Mouse (Mus musculus) midbrain, embryonic 10.5 days (tissue): ENCODE results near the gene Zw10. TPM values are rescaled to one million over a fixed set of nuclear protein-coding genes. Genes with fewer than 3 reads are reported as not detected.
A peak's percentile ranks its signal among the peaks of the same experiment; 100 is the strongest.

Experiments used
- DNase-seq: peaks from one replicate; pipeline ENCODE4 v3.0.0-alpha.2; 2017; ENCODE audit warnings: low spot score
- H3K27ac ChIP-seq: fragments of 300-500 bp; sonication (generic); replicated peaks from 2 replicates; pipeline ENCODE4 v1.5.1; 2016; ENCODE audit warnings: mild to moderate bottlenecking
- H3K27me3 ChIP-seq: fragments of 300-500 bp; sonication (generic); 2 replicates; pipeline ENCODE4 v1.6.1; 2016; ENCODE audit warnings: low read depth, mild to moderate bottlenecking; ENCODE audit not compliant: poor library complexity, severe bottlenecking
- H3K36me3 ChIP-seq: fragments of 300-500 bp; sonication (generic); 2 replicates; pipeline ENCODE4 v1.6.1; 2016; ENCODE audit warnings: mild to moderate bottlenecking, moderate library complexity
- H3K4me1 ChIP-seq: fragments of 300-500 bp; sonication (generic); 2 replicates; pipeline ENCODE4 v1.6.1; 2016
- H3K4me3 ChIP-seq: fragments of 300-500 bp; sonication (generic); 2 replicates; pipeline ENCODE4 v1.5.1; 2016; ENCODE audit warnings: mild to moderate bottlenecking, moderate library complexity
- H3K9me3 ChIP-seq: fragments of 300-500 bp; sonication (generic); replicated peaks from 2 replicates; pipeline ENCODE4 v1.6.1; 2016; ENCODE audit warnings: mild to moderate bottlenecking
- WGBS: fragments of 180-500 bp; shearing (Covaris S2); methylation state at CpG from one replicate; pipeline ENCODE4 v1.1.7; 2016; 5-methylcytosine and 5-hydroxymethylcytosine counted together
- polyA plus RNA-seq: library from polyadenylated mRNA; unstranded; fragments of >200 nt; fragmentation: Nextera tagmentation; extraction: Ambion mirVana; gene quantifications from 2 replicates; pipeline ENCODE4 v1.2.1, GENCODE M21; 2016

Zw10 gene
- polyA plus RNA-seq, 1 experiment from 2014 or later: 57.3 TPM

DNA sequence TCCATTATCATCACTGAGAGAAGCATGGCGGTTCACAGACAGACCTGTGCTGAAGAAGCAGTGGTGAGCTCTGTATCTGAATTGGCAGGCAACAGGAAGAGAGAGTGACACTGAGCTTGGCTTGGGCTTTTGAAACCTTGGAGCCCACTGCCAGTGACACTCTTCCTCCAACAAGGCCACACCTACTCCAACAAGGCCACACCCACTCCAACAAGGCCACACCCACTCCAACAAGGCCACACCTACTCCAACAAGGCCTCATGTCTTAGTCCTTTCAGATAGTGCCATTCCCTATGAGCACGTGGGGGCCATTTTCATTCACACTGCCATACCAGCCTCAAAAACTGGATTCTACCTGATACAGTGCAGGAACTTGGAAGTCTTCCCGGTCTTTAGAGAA lies 43.5 kb downstream of the Zw10 start:
- WGBS: 97% methylated on average over 3 of the region's 3 CpGs
- no peaks in the 10 kb centered on the region for H3K36me3 ChIP-seq
- no peak overlapping the region for H3K4me3 ChIP-seq
- H3K9me3 ChIP-seq: no peaks in the 10 kb centered on the region
- no peaks in the 10 kb centered on the region for H3K27me3 ChIP-seq
- peaks cover 12% of the 10 kb centered on the region for H3K4me1 ChIP-seq
- DNase-seq: no peak
- H3K27ac ChIP-seq: no peak overlapping the region

- no peaks in the 10 kb centered on the region for H3K9me3 ChIP-seq
- 14% methylated on average over 1 of the region's 1 CpGs for WGBS
- H3K4me1 ChIP-seq: peaks cover 12% of the 10 kb centered on the region
- no peaks in the 10 kb centered on the region for H3K27me3 ChIP-seq
- H3K27ac ChIP-seq: peak overlapping the region; percentile 65
- DNase-seq: peak; percentile 34
- no peaks in the 10 kb centered on the region for H3K36me3 ChIP-seq
- H3K4me3 ChIP-seq: no peak overlapping the region
These were observed 46.9 kb downstream of the Zw10 start for GRCm38 (mm10) chr9:49102328-49102727.

- Histone ChIP-seq H3K4me3 (no peak overlapping the region), H3K36me3 (no peaks in the 10 kb centered on the region), H3K9me3 (no peaks in the 10 kb centered on the region), H3K27ac (0 out of 2 replicates have a peak overlapping the region, but pooled peaks have one; percentile 6), H3K27me3 (no peaks in the 10 kb centered on the region), H3K4me1 (peaks cover 21% of the 10 kb centered on the region)
- DNase-seq: peak; percentile 19
- WGBS: 39% methylated on average over 7 of the region's 7 CpGs
These were observed 53.7 kb downstream of the Zw10 start for GRCm38 (mm10) chr9:49109101-49109500.

DNA sequence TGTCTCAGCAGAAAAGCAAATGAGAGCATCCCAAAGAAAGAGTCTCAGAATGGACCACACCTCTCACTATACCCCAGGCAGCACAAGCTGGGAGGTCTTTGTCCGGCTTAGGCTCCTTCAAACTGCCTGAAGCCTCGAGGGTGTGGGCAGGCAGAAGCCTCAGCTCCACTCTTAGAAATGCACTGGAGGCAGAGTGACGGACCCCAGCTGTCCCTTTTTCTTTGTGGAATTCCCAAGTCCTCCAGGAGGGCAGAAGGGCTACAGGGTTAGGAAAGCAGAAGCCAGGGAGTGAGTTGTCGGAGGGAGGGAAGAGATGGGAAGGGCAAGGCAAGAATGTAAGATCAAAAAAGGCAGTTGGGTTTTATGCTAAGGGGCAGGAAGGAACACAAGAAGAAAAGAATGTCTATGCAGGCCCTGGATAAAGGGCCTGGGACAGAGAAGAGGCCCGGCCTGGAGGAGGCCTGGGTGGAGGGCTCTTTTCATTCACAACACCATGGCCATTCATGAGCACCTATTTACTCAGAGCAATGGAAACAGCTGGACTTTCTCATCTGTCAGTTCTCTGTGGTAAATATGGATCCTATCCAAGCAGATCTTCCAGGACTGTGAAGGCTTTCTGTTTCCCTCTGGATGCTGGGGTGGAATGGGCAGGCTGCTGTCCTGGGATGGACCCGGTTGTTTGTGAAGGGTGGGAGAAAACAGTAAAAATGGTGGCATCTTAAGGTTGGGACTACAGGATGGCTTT lies 55.2 kb downstream of the Zw10 start:
- Histone ChIP-seq H3K9me3 (no peaks in the 10 kb centered on the region), H3K4me3 (no peak overlapping the region), H3K4me1 (peaks cover 21% of the 10 kb centered on the region), H3K27me3 (no peaks in the 10 kb centered on the region), H3K36me3 (no peaks in the 10 kb centered on the region), H3K27ac (peak overlapping the region; percentile 50)
- DNase-seq: peak; percentile 18
- WGBS: 37% methylated on average over 6 of the region's 6 CpGs

DNA sequence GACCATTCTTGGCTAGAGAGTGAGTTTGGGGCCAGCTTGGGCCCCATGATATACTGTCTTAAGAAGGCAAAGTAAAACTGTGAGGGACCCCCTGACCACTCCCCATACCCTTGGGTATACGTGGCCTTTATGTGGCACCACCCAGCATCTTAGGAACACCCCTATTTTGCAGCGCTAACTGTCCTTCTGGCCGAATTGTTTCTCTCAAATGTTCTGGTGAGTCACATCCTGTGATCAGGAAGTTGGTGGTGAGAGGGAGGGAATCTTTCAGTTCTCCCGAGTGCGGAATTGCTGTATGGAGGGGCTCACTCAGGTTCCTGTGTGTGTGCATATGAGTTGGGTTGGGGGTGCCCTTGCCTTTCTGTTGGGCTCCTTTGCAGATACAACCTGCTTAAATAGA lies 55.9 kb downstream of the Zw10 start:
- DNase-seq: no peak
- 89% methylated on average over 5 of the region's 5 CpGs for WGBS
- Histone ChIP-seq H3K36me3 (no peaks in the 10 kb centered on the region), H3K4me1 (peaks cover 21% of the 10 kb centered on the region), H3K27me3 (no peaks in the 10 kb centered on the region), H3K27ac (no peak overlapping the region), H3K9me3 (no peaks in the 10 kb centered on the region), H3K4me3 (no peak overlapping the region)

DNA sequence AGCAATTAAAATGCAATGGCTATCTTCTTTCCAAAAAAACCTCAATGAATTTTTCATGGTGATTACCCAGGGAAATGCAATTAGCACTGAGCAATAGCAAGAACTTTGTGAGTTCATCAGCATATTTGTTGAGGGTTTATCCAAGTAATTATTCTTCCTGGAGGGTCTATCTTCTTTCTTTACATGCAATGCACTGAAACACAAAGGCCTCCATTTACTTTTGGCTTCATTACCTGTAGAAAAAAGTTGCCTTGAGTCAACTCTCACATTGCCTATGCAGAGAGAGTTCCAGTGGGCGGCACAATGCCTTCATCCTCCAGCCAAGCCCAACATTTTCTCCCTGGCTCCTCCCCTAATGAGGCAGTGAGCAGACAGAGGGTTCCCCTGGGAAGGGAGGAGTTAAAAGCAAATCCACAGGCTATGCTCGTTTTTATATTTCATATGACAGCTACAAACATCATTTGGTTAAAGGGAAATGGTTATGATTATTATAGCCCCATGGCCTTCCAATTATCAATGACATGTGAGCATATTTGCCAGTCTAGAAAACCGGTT lies 62.9 kb downstream of the Zw10 start:
- WGBS: 56% methylated on average over 3 of the region's 3 CpGs
- DNase-seq: no peak
- no peaks in the 10 kb centered on the region for H3K27me3 ChIP-seq
- H3K4me3 ChIP-seq: no peak overlapping the region
- no peaks in the 10 kb centered on the region for H3K9me3 ChIP-seq
- no peaks in the 10 kb centered on the region for H3K4me1 ChIP-seq
- H3K36me3 ChIP-seq: no peaks in the 10 kb centered on the region
- H3K27ac ChIP-seq: no peak overlapping the region

DNA sequence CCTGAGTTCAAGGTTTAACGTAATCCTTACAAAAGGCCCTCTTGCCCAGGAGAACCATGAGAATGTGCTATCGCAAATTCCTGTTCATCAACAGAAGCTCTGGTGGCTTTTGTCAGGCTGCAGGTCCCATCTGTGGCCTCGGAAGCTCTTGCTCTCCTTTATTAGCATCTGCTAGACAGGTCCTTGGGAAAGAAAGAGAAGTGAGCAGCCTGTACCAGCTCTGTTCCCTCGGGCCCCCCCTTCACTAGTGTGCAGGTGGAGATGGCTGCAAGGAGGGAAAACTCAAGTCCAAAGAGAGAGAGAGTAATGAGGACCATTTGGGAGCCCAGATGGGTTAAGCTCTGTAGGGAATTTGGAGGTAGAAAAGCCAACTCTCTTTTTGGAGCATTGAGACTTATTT lies 64.3 kb downstream of the Zw10 start:
- 81% methylated on average over 4 of the region's 4 CpGs for WGBS
- H3K27me3 ChIP-seq: no peaks in the 10 kb centered on the region
- H3K9me3 ChIP-seq: no peaks in the 10 kb centered on the region
- H3K36me3 ChIP-seq: no peaks in the 10 kb centered on the region
- no peak overlapping the region for H3K4me3 ChIP-seq
- no peak overlapping the region for H3K27ac ChIP-seq
- DNase-seq: no peak
- H3K4me1 ChIP-seq: no peaks in the 10 kb centered on the region

DNA sequence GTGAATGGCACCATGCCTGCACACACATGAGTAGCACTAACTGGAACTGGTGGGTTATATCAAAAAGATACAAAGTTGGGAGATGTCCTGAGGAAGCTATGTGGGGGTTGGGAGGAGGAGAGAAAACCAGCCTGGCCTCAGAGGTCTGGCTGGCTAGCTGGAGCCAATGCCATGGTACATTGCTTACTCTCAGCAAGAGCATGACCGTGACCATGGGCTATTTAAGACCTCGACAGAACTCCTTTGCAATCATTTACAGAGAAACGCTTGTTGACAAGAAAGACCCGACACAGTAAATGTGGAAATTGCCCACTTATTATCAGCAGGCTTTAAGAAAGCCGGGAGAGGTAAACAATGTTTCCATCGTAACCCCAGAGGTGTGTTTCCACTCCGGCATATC lies 70.3 kb downstream of the Zw10 start:
- no peak for DNase-seq
- Histone ChIP-seq H3K27me3 (no peaks in the 10 kb centered on the region), H3K4me3 (no peak overlapping the region), H3K9me3 (no peaks in the 10 kb centered on the region), H3K27ac (no peak overlapping the region), H3K36me3 (no peaks in the 10 kb centered on the region), H3K4me1 (peaks cover 7% of the 10 kb centered on the region)
- WGBS: 83% methylated on average over 7 of the region's 7 CpGs

Other genes with a start within 250 kb of the Zw10 start
- 39.8 and 48.1 TPM in 2 replicates for gene Zbtb16, start 219.4 kb upstream of the Zw10 start, polyA plus RNA-seq
- gene Htr3a, start 144.5 kb upstream of the Zw10 start, polyA plus RNA-seq: 0.20 and 0.25 TPM in 2 replicates
- gene Htr3b, start 90.6 kb upstream of the Zw10 start, polyA plus RNA-seq: 0.07 and 0.09 TPM in 2 replicates
- gene Usp28, start 70.2 kb upstream of the Zw10 start, polyA plus RNA-seq: 53.3 and 55.7 TPM in 2 replicates
- 0.41 and 1.2 TPM in 2 replicates for gene Tmprss5, start 25.6 kb downstream of the Zw10 start, polyA plus RNA-seq
- not detected in 2 replicates for gene Gm4894, start 194.9 kb downstream of the Zw10 start, polyA plus RNA-seq